Mouse (Mus musculus) cerebral cortex, adult 2 months (tissue): ENCODE measurements around the gene Zfp428.

Experiments
- WGBS: fragments of 180-500 bp; shearing (Covaris S2); methylation state at CpG from one replicate; pipeline ENCODE4 v1.1.7; 2018; 5-methylcytosine and 5-hydroxymethylcytosine counted together

Gene Zfp428

GRCm38 (mm10) chr7:24520054-24520453 is 13.2 kb downstream of the Zfp428 start:
- 80% methylated on average over 10 of the region's 10 CpGs for WGBS

GRCm38 (mm10) chr7:24522805-24523204 is 16.0 kb downstream of the Zfp428 start:
- WGBS, result 63% methylated on average over 5 of the region's 5 CpGs

- WGBS, result 91% methylated on average over 6 of the region's 6 CpGs
These were observed 16.9 kb downstream of the Zfp428 start for GRCm38 (mm10) chr7:24523723-24524122.

- 68% methylated on average over 6 of the region's 6 CpGs for WGBS
These were observed 18.2 kb downstream of the Zfp428 start for GRCm38 (mm10) chr7:24524978-24525377.

- 69% methylated on average over 12 of the region's 12 CpGs for WGBS
These were observed 19.0 kb downstream of the Zfp428 start for GRCm38 (mm10) chr7:24525686-24526420.

GRCm38 (mm10) chr7:24528861-24529260 is 22.1 kb downstream of the Zfp428 start:
- WGBS, result 90% methylated on average over 11 of the region's 11 CpGs

- 56% methylated on average over 11 of the region's 11 CpGs for WGBS
These were observed 22.8 kb downstream of the Zfp428 start for GRCm38 (mm10) chr7:24529580-24529979.

GRCm38 (mm10) chr7:24530062-24530931 is 23.5 kb downstream of the Zfp428 start, which contains the start of gene Irgq:
Gene Irgq (plus strand): TSS chr7:24530689.
- WGBS, result under 1% methylated on average over 44 of the region's 44 CpGs

GRCm38 (mm10) chr7:24531211-24531971 is 24.6 kb downstream of the Zfp428 start:
- WGBS, result under 1% methylated on average over 43 of the region's 43 CpGs

- WGBS, result 79% methylated on average over 28 of the region's 28 CpGs
These were observed 26.3 kb downstream of the Zfp428 start for GRCm38 (mm10) chr7:24533031-24533571.

- WGBS, result 41% methylated on average over 42 of the region's 42 CpGs
These were observed 27.0 kb downstream of the Zfp428 start for GRCm38 (mm10) chr7:24533806-24534205.

GRCm38 (mm10) chr7:24534301-24534700 is 27.5 kb downstream of the Zfp428 start:
- WGBS, result 55% methylated on average over 19 of the region's 19 CpGs

- WGBS, result 79% methylated on average over 4 of the region's 4 CpGs
These were observed 30.3 kb downstream of the Zfp428 start for GRCm38 (mm10) chr7:24537081-24537480.

- 58% methylated on average over 5 of the region's 5 CpGs for WGBS
These were observed 30.8 kb downstream of the Zfp428 start for GRCm38 (mm10) chr7:24537591-24537990.

GRCm38 (mm10) chr7:24538154-24538553 is 31.3 kb downstream of the Zfp428 start:
- 28% methylated on average over 5 of the region's 5 CpGs for WGBS

GRCm38 (mm10) chr7:24538701-24539100 is 31.9 kb downstream of the Zfp428 start:
- WGBS, result 73% methylated on average over 5 of the region's 5 CpGs

GRCm38 (mm10) chr7:24539686-24540085 is 32.9 kb downstream of the Zfp428 start:
- WGBS, result 90% methylated on average over 4 of the region's 4 CpGs

- 87% methylated on average over 2 of the region's 2 CpGs for WGBS
These were observed 37.7 kb downstream of the Zfp428 start for GRCm38 (mm10) chr7:24544506-24544905.

- 45% methylated on average over 13 of the region's 13 CpGs for whole genome bisulfite sequencing
These were observed 39.3 kb downstream of the Zfp428 start, which contains the start of the genes Pinlyp and Xrcc1 for GRCm38 (mm10) chr7:24546068-24546614. Gene Pinlyp (minus strand): TSS chr7:24546118. Gene Xrcc1 (plus strand): TSS chr7:24546289.

- under 1% methylated on average over 57 of the region's 57 CpGs for WGBS
These were observed 40.0 kb downstream of the Zfp428 start for GRCm38 (mm10) chr7:24546634-24547389.
